Mouse (Mus musculus): ENCODE measurements around the gene Vps11. TPM values are rescaled to one million over a fixed set of nuclear protein-coding genes. Genes with fewer than 3 reads are reported as not detected.
"Not testable (repeated sequence)": the region's sequence is repeated elsewhere in the genome, so short reads cannot be mapped to it uniquely, and the experiment has no call there.

Gene Vps11
- polyA plus RNA-seq (2016; fragmentation: Nextera tagmentation; extraction: Ambion mirVana): 36.5 and 40.8 TPM in 2 replicates

DNA sequence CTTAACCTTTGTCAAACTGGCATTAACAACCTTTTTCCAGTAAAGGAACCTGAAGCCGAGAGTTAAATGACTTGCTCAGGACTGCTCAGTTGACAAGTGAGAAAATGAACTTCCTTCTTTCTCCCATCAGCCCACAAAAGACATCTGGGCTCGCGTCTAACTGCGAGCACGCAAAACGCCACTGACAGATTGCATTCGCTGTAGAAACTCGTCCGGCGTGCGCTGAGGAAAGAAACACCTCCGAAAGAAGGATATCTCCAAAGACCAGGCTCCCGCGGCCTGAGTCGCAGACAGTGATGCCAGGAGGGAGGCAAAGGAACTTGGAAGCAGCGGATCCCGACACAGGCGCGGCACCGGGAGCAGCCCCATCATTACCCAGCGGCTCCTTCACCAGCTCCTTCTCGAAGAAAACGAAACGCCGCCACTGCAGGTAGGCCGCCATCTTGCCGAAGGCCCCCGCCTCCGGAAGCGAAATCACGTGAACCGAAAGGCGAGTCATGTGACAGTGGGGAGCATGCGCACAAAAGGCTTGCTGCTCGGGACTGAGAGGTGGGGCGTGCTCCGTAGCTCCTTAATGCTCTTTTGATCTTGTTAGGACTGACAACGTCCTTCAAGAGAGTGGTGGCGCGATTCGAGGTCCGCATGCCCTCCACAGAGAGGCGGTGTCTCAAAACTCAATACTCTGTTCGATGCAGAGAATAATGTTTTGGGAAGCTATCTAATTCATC is at the start of gene Vps11:
TSS of gene Vps11 (minus strand) at position 481 of the 728 bp plus-strand sequence.
- Histone ChIP-seq H3K27me3 (no peaks in the 10 kb centered on the region), H3K4me2 (replicated peaks) (peak within 1 kb of the TSS; percentile 93), H3K36me3 (peaks cover 28% of the 10 kb centered on the region), H3K9me3 (no peaks in the 10 kb centered on the region), H3K9ac (replicated peaks) (peak within 1 kb of the TSS; percentile 84), H3K4me3 (peak within 1 kb of the TSS; percentile 96), H3K27ac (replicated peaks) (peak within 1 kb of the TSS; percentile 66), H3K4me1 (peaks cover 8% of the 10 kb centered on the region)
- ATAC-seq (ENCODE audit: low FRiP score, low read depth): peak; percentile 90
- whole genome bisulfite sequencing: under 1% methylated on average over 44 of the region's 44 CpGs

- no peak overlapping the region for H3K27ac ChIP-seq (replicated peaks)
- ATAC-seq (ENCODE audit: low FRiP score, low read depth): no peak
- H3K36me3 ChIP-seq: peaks cover 63% of the 10 kb centered on the region
- peaks cover 16% of the 10 kb centered on the region for H3K4me1 ChIP-seq
- H3K4me2 ChIP-seq (replicated peaks): no peak overlapping the region
- H3K27me3 ChIP-seq: no peaks in the 10 kb centered on the region
- 90% methylated on average over 2 of the region's 2 CpGs for WGBS
- no peak overlapping the region for H3K9ac ChIP-seq (replicated peaks)
- H3K4me3 ChIP-seq: no peak overlapping the region
- no peaks in the 10 kb centered on the region for H3K9me3 ChIP-seq
Measured at GRCm38 (mm10) chr9:44410647-44411336, 49.3 kb upstream of the Vps11 start.

DNA sequence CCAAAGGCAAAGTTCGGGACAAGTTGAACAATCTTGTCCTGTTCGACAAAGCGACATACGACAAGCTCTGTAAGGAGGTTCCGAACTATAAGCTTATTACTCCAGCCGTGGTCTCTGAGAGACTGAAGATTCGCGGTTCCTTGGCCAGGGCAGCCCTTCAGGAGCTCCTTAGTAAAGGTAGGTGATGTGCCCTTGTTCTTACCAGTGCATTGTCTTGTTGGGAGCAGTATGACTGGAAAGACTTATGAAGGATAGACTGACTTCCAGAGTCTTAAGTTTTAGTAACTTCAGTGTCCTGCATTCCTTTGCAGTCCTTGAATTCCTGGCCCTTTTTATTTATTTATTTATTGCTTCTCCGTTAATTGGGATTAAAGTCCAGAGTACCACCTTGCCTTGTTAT is 47.2 kb upstream of the Vps11 start:
- peak overlapping the region; percentile 80 for H3K4me2 ChIP-seq (replicated peaks)
- not testable (repeated sequence) for ATAC-seq (ENCODE audit: low FRiP score, low read depth); H3K27me3 ChIP-seq; H3K9me3 ChIP-seq; H3K27ac ChIP-seq (replicated peaks)
- peaks cover 20% of the 10 kb centered on the region for H3K4me1 ChIP-seq
- peaks cover 68% of the 10 kb centered on the region for H3K36me3 ChIP-seq
- peak overlapping the region; percentile 81 for H3K4me3 ChIP-seq
- WGBS: 80% methylated on average over 9 of the region's 9 CpGs
- H3K9ac ChIP-seq (replicated peaks): peak overlapping the region; percentile 81

GRCm38 (mm10) chr9:44407752-44408097 is 46.3 kb upstream of the Vps11 start:
- Histone ChIP-seq H3K36me3 (peaks cover 68% of the 10 kb centered on the region), H3K27ac (replicated peaks) (peak overlapping the region; percentile 90), H3K27me3 (no peaks in the 10 kb centered on the region), H3K4me2 (replicated peaks) (peak overlapping the region; percentile 80), H3K4me1 (peaks cover 20% of the 10 kb centered on the region), H3K9me3 (no peaks in the 10 kb centered on the region), H3K9ac (replicated peaks) (peak overlapping the region; percentile 81), H3K4me3 (peak overlapping the region; percentile 81)
- WGBS: 0% methylated on average over 24 of the region's 24 CpGs
- no peak for ATAC-seq (ENCODE audit: low FRiP score, low read depth)

DNA sequence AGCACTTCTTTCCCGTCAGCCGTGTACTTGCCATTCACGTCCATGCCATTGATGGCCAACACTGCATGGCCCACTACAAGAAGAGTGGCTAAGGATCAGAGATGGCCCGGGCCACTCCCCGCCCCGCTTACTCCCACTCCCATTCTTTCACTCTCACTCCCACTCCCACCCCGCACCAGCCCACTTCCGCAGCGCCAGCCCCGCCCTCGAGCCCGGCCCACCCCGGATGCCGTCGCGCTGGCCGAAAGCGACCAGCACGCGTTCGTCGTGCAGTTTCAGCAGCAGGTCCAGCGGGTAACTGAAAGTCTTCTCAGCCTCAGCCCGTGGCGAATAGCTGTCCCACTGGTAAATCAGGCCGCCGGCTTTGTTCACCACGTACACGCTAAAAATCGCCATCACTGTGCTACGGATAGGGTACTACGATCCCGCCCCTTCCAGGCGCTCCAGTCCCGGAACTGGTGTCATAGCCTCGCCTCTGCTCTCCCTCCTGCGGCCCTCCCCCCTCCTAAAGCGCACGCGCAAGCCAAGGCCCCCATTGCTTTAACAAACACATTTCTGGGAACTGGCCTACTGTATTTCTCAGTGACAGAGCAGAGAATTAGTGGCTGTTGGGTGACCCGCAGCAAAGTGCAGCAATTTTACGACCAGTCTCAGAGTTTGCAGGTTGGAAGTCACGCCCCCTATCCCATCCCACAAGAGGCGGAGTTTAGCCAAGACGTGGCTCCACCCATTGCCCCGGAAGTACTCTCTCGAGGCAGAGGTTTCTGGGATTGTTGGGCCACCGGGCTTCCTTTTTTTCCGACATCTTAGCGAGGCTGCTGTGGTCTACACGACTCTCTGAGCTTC is 45.7 kb upstream of the Vps11 start, which contains the start of the genes Rps25 and Trappc4:
TSS of gene Rps25 (plus strand) at position 234 of the 846 bp plus-strand sequence.
TSS of gene Trappc4 (minus strand) at position 695 of the 846 bp plus-strand sequence.
- Histone ChIP-seq H3K4me2 (replicated peaks) (peak within 1 kb of the TSS; percentile 80), H3K36me3 (peaks cover 69% of the 10 kb centered on the region), H3K4me1 (peaks cover 20% of the 10 kb centered on the region), H3K27ac (replicated peaks) (peak within 1 kb of the TSS; percentile 90), H3K9me3 (no peaks in the 10 kb centered on the region), H3K4me3 (peak within 1 kb of the TSS; percentile 81), H3K9ac (replicated peaks) (peak within 1 kb of the TSS; percentile 81), H3K27me3 (no peaks in the 10 kb centered on the region)
- WGBS: under 1% methylated on average over 51 of the region's 51 CpGs
- ATAC-seq (ENCODE audit: low FRiP score, low read depth): peak; percentile 96

- Histone ChIP-seq H3K9me3 (no peaks in the 10 kb centered on the region), H3K4me1 (peaks cover 20% of the 10 kb centered on the region), H3K36me3 (peaks cover 68% of the 10 kb centered on the region), H3K27ac (replicated peaks) (no peak overlapping the region), H3K4me3 (no peak overlapping the region), H3K27me3 (no peaks in the 10 kb centered on the region), H3K9ac (replicated peaks) (no peak overlapping the region), H3K4me2 (replicated peaks) (no peak overlapping the region)
- ATAC-seq (ENCODE audit: low FRiP score, low read depth): no peak
- WGBS: 91% methylated on average over 3 of the region's 3 CpGs
Measured at GRCm38 (mm10) chr9:44405011-44405410, 43.5 kb upstream of the Vps11 start.

GRCm38 (mm10) chr9:44401081-44401480 is 39.6 kb upstream of the Vps11 start:
- 89% methylated on average over 4 of the region's 4 CpGs for WGBS
- Histone ChIP-seq H3K4me3 (no peak overlapping the region), H3K36me3 (peaks cover 55% of the 10 kb centered on the region), H3K27me3 (peaks cover 10% of the 10 kb centered on the region), H3K27ac (replicated peaks) (no peak overlapping the region), H3K9ac (replicated peaks) (no peak overlapping the region), H3K4me2 (replicated peaks) (no peak overlapping the region), H3K9me3 (no peaks in the 10 kb centered on the region), H3K4me1 (peaks cover 29% of the 10 kb centered on the region)
- ATAC-seq (ENCODE audit: low FRiP score, low read depth): no peak

GRCm38 (mm10) chr9:44399795-44400114 is 38.3 kb upstream of the Vps11 start:
- peaks cover 45% of the 10 kb centered on the region for H3K36me3 ChIP-seq

DNA sequence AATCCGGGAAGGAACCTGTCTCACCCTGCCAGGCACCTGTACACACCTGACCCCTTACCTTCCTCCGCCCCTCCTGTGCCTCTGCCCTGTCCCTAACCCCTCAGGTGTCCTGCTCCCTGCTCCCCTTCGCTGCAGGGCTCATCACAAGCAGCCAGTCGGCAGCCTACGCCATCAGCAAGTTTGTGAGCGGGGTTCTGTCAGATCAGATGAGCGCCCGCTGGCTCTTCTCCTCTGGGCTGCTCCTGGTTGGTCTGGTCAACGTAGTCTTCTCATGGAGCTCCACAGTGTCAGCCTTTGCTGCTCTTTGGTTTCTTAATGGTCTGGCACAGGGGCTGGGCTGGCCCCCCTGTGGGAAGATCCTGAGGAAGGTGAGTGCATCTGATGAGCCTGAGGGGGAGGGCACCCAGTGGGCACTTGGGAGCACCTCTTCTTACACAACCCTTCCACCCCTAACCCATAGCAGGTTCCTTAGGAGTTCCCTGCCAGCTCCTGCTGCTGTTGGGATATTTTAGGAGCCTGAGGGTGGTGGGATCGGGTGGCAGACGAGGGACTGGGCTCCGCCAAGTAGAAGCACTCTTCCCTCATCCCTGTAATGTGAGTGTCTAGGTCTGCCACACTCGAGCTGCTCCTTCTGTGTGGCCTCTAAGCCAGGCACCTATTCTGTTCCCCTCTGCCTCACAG is 37.8 kb upstream of the Vps11 start:
- Histone ChIP-seq H3K4me1 (peaks cover 21% of the 10 kb centered on the region), H3K27ac (replicated peaks) (no peak overlapping the region), H3K9me3 (no peaks in the 10 kb centered on the region), H3K27me3 (peaks cover 10% of the 10 kb centered on the region), H3K4me3 (no peak overlapping the region), H3K9ac (replicated peaks) (no peak overlapping the region), H3K4me2 (replicated peaks) (no peak overlapping the region), H3K36me3 (peaks cover 40% of the 10 kb centered on the region)
- ATAC-seq (ENCODE audit: low FRiP score, low read depth): no peak
- WGBS: 86% methylated on average over 13 of the region's 13 CpGs

More at GRCm38 (mm10) chr9:44399795-44400114, 38.3 kb upstream of the Vps11 start:
- Histone ChIP-seq H3K4me1 (peaks cover 21% of the 10 kb centered on the region), H3K4me2 (replicated peaks) (no peak overlapping the region), H3K9ac (replicated peaks) (no peak overlapping the region), H3K4me3 (no peak overlapping the region), H3K27ac (replicated peaks) (no peak overlapping the region), H3K27me3 (peaks cover 10% of the 10 kb centered on the region), H3K9me3 (no peaks in the 10 kb centered on the region)
- no peak for ATAC-seq (ENCODE audit: low FRiP score, low read depth)
- 93% methylated on average over 6 of the region's 6 CpGs for WGBS

GRCm38 (mm10) chr9:44398551-44398950 is 37.1 kb upstream of the Vps11 start:
- H3K4me2 ChIP-seq (replicated peaks): peak overlapping the region; percentile 92
- H3K9me3 ChIP-seq: no peaks in the 10 kb centered on the region
- H3K27ac ChIP-seq (replicated peaks): peak overlapping the region; percentile 61
- no peak overlapping the region for H3K4me3 ChIP-seq
- WGBS: 82% methylated on average over 9 of the region's 9 CpGs
- H3K27me3 ChIP-seq: peaks cover 10% of the 10 kb centered on the region
- peak overlapping the region; percentile 79 for H3K9ac ChIP-seq (replicated peaks)
- ATAC-seq (ENCODE audit: low FRiP score, low read depth): no peak
- H3K36me3 ChIP-seq: peaks cover 33% of the 10 kb centered on the region
- H3K4me1 ChIP-seq: peaks cover 21% of the 10 kb centered on the region

GRCm38 (mm10) chr9:44398087-44398486 is 36.6 kb upstream of the Vps11 start:
- H3K9ac ChIP-seq (replicated peaks): peak overlapping the region; percentile 79
- H3K4me1 ChIP-seq: peaks cover 21% of the 10 kb centered on the region
- peaks cover 29% of the 10 kb centered on the region for H3K36me3 ChIP-seq
- peak overlapping the region; percentile 61 for H3K27ac ChIP-seq (replicated peaks)
- peak overlapping the region; percentile 73; the same call in 1 of the 2 replicates for H3K4me3 ChIP-seq
- peaks cover 10% of the 10 kb centered on the region for H3K27me3 ChIP-seq
- ATAC-seq (ENCODE audit: low FRiP score, low read depth): no peak
- peak overlapping the region; percentile 92 for H3K4me2 ChIP-seq (replicated peaks)
- 13% methylated on average over 4 of the region's 4 CpGs for WGBS
- no peaks in the 10 kb centered on the region for H3K9me3 ChIP-seq

All from midbrain, embryonic 12.5 days (tissue).